Mouse (Mus musculus) left cerebral cortex, postnatal 10 days (tissue): ENCODE data around the gene Tram2. TPM values are rescaled to one million over a fixed set of nuclear protein-coding genes. Genes with fewer than 3 reads are reported as not detected.

Source experiments
- DNase-seq, 2 experiments: peaks; one replicate each; pipeline ENCODE4 v3.0.0; 2021 to 2022; ENCODE audit warnings: low spot score in 2 of 2, mixed read lengths in 1 of 2; ENCODE audit errors: extremely low spot score in 1 of 2
- intact Hi-C: fragments of 180-260 bp; cut with DNase I; formaldehyde crosslinking; loops from one replicate; pipeline ENCODE4 v1.15.1; 2025
- total RNA-seq, 2 experiments: library from RNA; stranded (reverse); gene quantifications; 2 replicates each; pipeline ENCODE4 v1.2.3; 2021

Tram2 gene
- total RNA-seq, 2 experiments from 2014 or later, result 2.5 to 2.9 TPM

DNA sequence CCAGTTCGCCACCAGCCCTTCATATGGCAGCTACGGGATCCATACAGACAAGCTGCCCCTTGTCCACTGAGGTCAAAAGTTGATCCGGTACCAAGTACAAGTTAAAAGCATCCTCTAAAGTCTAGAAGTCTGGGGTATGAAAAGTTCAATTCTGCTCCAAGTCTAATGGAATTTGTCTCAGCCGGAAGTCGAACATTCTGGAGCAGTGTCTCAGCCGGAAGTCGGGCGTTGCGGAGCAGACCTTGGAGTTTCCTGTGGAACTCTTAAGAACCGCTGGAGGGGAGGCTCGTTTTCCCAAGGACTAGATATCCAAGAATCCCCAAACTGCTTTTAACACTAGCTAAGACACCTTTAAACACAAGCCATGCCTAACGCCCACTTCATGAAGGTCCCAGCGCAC lies 8.4 kb downstream of the Tram2 start:
- DNase-seq, result peak in 1 of 2 experiments; percentile 58
- intact Hi-C loops, result loop anchor here (5.0 kb wide), 1 partner anchor 118 kb away; the partner anchor contains the start of gene Efhc1

DNA sequence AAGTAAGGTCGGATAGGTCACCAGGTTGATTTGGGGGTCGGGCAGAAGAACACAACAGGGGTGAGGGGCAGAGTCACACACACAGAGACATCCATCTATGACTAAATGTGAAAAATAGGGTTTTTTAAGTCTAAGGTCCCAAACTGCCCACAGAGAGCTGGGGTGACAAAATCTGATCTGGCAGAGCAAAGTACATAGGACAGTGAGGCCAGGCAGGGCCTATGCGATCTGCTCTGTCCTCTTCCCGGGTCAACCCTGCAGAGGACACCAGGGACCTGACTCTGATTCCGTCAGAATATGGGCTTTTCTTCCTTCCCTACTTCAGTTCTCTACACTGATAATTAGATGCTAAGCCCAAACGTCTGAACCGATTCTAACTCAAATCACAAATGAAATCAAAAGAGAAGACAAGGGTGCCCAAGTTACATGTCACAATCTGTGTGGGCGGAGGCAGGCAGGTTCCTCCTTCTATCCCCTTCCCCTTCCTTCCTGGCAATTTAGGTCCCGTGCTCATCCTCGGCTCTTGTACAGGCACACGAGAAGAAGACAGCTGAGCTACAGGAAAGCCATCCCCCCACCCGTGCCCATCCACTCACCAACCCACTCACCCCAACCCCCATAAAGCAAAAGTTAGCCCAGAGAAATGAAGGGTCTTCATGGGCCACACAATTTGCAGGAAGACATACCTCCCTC lies 9.1 kb downstream of the Tram2 start:
- DNase-seq, result no peak
- intact Hi-C loops, result loop anchor here (5.0 kb wide), 1 partner anchor 118 kb away; the partner anchor contains the start of gene Efhc1

DNA sequence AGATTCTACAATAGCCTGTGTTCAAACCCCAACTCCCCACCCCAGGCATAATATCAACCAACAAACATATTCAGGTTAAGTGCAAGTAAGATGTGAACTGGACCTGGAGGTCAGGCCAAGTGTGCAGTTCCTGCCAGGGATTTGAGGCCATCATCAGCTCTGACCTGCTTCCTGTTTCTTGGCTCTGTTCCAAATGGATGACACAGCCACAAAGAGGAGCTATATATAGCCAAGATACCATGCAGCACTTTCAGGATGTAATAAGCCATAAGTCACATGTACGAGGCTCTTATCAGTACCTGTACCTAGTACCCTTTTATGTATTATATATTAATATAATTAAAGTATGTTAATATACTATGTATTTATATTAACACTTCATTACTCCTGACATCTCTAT lies 10.5 kb downstream of the Tram2 start:
- intact Hi-C loops, result no loop called here
- DNase-seq, result no peak

DNA sequence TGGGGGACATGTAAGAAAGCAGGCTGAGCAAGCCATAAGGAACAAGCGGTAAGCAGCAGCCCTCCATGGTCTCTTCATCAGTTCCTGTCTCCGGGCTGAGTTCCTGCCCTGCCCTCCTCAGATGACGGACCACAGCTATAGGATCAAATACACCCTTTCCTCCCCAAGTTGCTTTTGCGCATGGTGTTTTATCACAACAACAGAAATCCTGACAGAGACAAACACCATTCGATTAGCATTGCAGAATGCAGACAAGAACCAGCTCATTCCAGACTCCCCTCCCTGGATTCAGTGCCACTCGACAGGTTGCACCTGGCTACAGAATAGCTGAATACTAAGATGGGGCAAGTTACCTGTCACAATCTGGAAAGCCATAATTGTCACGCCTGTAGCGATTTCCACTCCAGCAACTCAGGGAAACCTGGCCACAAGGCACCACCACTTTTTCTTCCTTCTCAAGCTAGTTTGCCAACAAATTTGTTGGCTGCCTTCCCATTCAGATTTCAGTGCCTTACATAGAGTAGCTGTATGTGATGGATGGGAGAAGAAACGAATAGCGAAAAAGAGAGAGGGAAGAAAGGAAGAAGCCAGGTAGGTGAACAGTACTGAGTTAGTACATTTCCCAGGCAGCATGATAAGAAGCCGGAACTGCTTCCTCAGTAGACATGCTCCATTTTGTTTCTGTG lies 11.3 kb downstream of the Tram2 start:
- intact Hi-C loops, result no loop called here
- DNase-seq, result no peak

DNA sequence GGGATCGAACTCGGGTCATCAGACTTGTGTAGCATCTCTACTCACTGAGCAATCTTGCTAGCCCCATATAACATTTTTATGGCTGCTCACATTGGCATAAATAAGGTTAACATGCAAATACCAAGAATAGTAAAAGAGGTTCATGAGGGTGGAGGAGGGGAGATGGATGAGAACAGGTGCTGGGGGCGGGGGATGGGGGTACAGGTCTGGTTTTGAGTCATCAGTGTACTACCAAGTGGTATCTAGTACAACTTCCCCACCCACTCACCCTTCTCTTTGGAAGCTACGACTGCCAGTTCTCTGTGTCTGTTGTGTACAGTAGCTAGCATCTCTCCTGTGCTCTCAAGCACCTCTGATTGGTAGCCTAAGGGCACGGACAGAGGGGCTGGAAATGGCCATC lies 14.9 kb downstream of the Tram2 start:
- intact Hi-C loops, result no loop called here

DNA sequence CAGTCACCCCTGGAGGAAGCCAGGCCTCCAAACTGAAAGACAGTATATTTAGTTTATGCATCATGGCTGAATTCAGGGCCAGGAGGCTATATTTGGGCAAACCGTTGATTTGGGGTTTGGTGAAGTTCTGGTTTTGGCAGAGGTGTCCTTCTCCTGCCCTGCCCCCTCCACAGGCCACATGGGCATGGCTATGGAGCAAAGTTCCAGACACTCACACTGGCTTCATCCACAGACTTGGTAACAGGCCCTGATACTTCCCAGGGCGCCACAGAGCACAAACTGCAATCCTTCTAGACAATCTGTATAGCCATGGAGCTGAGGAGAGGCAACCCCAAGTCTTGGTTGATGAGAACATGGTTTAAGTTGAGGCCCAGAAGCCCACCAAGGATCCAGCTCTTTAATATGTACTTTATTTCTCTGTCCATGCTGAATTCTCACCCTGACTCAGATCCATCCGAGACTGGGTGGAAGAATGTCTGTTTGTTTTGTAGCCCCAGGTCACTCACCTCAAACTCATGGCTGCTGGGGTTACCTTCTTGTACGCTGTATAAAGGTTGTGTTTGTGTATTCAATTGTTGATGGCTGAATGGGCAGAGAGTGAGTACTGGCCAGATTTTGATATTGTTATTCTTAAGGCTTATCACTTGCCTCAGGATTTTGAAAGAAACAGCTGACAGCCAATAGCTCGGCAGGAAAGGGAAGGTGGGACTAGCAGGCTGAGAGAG lies 19.5 kb downstream of the Tram2 start:
- intact Hi-C loops, result no loop called here
- no peak for DNase-seq

More for the DNA sequence above, 14.9 kb downstream of the Tram2 start:
- no peak for DNase-seq

DNA sequence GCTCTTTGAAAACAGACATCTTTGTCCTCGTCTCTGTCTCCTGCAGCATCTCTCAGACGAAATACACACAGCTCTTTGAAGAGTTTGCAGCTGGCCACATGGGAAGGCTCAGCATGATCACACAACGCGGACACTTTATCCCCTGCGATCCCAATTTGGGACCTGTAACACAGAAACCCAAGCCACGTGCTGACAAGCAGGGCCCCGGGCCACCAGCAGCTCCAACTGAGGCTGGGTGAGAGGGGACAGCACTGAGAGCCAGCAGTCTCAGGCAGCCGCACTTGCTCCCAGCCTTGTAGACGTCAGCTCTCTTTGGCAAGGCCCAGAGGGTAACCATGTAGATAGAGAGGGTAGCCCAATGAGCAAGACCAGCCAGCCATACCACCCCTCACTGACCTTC lies 26.0 kb downstream of the Tram2 start:
- intact Hi-C loops, result no loop called here

DNA sequence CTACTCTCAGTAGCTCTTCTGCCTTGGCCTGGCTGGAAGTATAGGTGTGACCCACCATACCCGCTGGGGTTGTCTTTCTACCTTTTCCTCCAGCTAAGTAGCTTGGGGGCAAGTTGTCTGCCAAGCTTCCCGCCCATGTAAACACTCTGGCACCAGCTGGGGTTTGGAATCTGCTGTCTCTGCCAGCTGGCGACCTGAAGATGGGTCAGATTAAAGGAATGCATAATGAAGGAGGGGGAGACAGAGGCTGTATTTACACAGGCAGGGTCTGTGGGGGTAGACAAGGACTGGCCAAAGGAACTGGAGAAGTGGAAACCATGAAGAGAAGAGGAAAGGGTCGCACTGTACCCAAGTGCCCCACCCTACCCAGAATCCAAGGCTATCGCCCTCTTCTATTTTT lies 26.4 kb downstream of the Tram2 start:
- DNase-seq, result peak; percentile 27 to 51
- intact Hi-C loops, result no loop called here

More for the DNA sequence above, 26.0 kb downstream of the Tram2 start:
- DNase-seq, result peak; percentile 21 to 49

DNA sequence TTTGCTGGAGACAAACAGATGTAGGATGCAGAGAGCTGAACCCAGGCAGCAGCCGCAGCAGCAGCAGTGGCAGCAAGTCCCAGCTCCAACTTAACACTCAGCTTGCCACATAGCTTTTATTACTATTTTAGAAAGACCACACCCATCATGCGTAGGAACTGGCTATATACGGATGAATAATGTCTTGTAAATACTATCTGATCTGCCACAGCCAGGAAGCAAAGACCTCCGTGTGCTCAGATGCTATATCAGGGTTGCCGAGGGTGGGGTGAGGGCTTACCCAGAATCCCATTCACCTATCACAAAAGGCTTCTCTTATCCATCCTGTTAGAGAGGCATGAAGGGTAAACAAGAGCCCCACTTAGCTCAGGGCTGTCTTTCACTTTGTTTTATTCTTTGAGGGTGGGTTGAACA lies 26.9 kb downstream of the Tram2 start:
- no peak for DNase-seq
- intact Hi-C loops, result no loop called here

DNA sequence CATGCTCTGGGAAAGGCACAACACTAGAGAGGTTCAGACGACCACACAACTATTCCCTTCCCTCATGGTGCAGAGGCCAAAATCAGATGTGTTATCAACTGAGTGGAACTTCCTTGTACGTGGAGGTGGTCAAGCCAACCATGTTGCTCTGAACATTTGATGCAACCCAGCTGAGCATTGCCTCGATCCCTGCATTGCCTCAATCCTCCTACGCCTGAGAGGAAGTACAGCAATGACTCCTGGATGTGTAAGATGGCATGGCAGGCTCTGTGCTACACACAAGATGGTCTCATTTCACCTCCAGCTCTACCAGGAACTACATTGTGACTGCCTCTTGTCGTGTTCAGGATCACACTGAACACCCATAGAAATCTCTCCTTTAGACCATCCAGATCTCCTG lies 30.0 kb downstream of the Tram2 start:
- intact Hi-C loops, result no loop called here
- DNase-seq, result no peak

DNA sequence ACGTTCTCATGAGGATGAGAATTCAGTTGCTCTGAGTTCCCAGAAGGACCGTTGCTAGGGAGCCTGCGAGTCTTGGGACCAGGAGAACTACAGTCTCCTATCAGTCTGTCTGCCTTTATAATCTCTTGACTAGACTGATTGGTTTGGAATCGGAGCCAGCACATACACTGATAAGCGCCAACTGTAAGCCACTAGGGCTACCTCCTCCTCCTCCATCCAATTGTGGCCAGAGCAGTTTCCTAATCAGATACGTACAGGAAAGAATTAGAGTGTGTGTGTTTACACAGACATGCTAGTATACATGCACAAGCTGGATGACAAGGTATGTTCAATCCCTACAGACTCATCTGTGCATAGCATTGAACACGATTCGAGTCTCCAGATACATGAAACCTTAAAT lies 30.6 kb downstream of the Tram2 start:
- DNase-seq, result no peak
- intact Hi-C loops, result no loop called here

DNA sequence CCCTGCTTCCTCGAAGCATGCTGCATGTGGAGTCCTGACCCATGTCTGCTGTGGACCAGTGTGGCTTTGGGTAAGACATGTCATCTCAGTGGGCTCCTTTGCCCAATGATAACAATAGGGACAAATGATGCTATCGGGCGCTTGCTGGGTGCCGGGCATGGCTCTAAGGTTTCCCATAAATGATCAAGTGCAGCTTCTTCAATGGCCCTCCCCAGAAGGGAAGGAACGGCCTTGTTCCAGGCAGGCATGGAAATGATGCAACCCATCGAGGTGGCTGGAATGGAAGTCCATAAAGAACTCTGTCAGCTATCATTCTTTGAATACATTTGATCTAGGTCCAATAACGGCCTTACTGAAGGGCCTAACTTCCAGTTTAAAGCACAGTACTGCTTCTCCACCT lies 36.6 kb downstream of the Tram2 start:
- DNase-seq, result no peak
- intact Hi-C loops, result no loop called here

DNA sequence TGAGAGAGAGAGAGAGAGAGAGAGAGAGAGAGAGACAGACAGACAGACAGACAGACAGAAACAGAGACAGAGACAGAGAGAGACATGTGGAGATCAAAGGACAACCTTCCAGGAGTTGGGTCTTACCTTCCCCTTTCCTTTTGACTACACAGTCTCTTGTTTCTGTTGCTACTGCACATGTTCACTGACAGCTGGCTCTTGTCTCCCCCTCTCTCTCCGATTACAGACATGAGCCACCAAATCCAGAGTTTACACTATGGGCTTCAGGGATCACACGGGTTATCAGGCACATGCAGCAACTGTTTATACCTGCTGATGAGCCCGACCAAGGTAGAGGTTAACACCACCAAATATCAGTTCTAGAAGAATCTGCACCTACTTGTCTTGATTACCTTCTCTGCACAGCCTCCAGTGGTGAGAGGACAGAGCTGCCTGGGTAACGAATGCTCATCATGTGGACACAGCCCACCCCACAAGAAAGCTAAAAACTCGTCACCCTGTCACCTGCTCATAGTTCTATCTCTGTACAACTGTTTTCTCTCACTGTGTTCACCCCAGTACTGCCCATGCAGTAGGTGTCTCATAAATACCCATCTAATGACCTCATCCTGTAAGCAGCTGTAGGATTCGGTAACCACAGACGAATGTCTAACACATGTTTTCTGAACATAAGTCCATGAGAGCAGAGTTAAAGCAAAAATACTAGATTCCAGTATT lies 38.3 kb downstream of the Tram2 start:
- DNase-seq, result no peak
- intact Hi-C loops, result no loop called here

DNA sequence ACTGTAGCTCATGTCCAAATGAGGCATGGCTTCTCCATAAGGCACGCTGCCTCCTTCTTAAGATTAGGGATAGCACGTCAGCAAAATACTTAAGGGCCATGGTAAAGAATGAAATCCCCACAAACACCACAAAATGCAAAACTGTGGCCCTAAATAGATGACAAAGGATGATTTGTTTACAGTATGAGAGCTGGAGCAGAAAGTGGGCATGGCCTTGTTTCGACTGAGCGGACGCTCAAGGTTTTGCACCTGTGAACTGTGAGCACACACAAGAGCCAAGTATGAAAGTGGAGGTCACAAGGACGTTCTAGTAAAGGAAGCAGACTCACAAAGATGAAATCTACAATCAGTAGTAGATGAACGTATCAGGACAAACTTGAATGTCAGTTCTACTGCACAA lies 38.9 kb downstream of the Tram2 start:
- no peak for DNase-seq
- intact Hi-C loops, result no loop called here

DNA sequence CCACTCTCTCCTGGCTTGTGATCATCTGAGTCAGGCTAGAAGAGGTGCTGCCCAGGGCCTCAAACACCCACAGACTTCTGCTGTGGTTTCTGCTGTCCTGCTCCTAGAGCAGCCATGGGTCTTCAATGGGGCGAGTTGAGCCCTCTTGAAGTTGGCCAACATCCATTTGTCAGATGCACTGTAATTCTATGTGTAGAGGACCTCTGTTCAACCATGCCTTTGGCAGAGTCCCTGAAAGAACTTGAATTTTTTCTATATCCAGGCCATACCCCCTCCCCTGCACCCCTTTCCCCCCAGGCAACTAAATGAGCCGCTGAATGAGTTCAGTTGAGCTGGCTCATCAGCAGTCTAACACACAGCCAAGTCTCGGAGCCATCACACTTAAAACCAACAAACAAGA lies 39.5 kb downstream of the Tram2 start:
- no peak for DNase-seq
- intact Hi-C loops, result no loop called here

DNA sequence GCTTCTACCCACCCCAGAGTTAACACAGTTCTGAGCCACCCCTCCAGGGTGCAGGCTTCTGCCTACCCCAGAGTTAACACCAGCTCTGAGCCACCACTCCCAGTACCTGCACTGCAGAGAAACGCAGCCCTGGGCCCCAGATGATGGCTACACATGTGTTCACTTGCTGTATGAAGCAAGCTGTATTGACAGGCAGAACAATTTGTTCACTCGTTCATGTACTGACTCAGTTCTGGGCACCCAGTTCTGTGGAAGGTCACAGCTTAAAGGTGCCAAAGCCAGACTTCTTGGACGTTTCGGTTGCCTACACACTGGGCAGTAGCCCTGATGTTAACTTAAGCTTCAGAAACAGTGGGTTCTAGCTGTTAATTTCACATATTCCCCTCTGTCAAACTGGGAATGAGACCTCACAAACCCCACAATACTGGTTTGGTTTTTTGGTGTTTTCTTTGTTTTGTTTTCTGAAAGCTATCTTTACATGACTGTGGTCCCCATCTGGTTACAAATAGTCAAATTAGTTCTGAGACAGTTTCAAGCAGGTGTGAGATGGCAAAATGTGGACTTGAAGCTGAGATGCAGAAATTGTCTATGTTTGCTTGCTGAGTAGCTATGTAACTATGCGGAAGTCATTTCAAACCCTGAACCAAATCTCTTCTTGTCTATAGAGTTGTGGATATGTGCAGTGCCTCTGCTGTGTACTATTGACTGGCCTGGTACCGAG lies 41.0 kb downstream of the Tram2 start:
- intact Hi-C loops, result no loop called here
- no peak for DNase-seq

DNA sequence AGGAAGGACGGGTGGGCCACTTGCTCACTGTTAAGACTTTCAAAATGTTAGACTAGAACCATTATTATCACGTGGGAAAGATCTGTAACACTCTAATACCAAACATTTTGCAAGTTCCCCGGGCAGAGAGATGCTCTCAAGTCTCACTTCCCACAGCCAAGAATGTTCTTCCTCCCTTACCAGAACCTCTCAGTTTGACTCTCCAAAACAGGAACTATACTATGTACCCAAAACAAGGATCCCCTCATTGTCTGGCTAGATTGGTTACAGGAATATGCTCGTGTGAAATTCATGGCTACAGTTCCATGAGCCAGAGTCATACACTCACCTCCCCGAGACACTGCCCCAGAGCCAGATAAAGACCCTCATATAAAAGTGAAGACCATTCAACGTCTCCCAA lies 43.2 kb downstream of the Tram2 start:
- intact Hi-C loops, result no loop called here
- DNase-seq, result no peak

DNA sequence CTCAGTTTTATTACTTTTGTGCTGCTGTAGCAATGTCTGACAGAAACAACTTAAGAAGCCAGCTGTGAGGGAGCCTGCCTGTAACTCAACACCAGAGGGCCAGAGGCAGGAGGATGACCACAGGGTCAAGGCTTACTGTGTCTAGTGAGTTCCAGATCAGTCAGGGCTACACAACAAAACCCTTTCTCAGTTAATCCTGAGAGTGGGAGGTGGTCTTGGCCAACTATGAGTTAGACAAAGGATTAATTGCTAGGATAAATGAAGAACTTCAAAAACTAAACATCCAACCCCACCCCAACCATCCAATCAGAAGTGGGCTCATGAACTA lies 45.3 kb downstream of the Tram2 start:
- intact Hi-C loops, result no loop called here

More for the DNA sequence above, 45.3 kb downstream of the Tram2 start:
- DNase-seq, result no peak
